Comparison of ENCODE assay signal across 8 mouse cellular contexts in genomic region chr11:119215038-119215904, GRCm38 (mm10). TPM values are rescaled to one million over a fixed set of nuclear protein-coding genes. Genes with fewer than 3 reads are reported as not detected.
DNase-seq lines count a peak whose midpoint lies in the region; ATAC-seq and TF ChIP-seq lines count a peak whose summit lies in the region.

No protein-coding gene starts in this region.

- H3K4me3 ChIP-seq in thymus, adult 2 months (ENCODE audit: control insufficient read depth, insufficient read depth, low read length), result peak overlapping the region; percentile 22
- peak overlapping the region; percentile 38 for H3K4me3 ChIP-seq in intestine, embryonic 16.5 days (ENCODE audit: low read length)
- H3K4me3 ChIP-seq in liver, embryonic 14.5 days (ENCODE audit: insufficient read depth in 1 of 2, low read depth in 2 of 2, low read length in 2 of 2), result 0 out of 4 replicates have a peak overlapping the region, but pooled peaks of 1 of the 2 experiments have one; percentile 21

- no peak for TF ChIP-seq EP300 in liver, embryonic 14.5 days (IDR thresholded peaks at IDR 0.05; ENCODE audit: low read depth)

- no peak for DNase-seq in thymus, adult 2 months
- no peak for DNase-seq in thymus, postnatal 14 days
- peak; percentile 61 to 64 for DNase-seq in cerebellum, postnatal 36 days
- DNase-seq in heart, adult 11 months, result peak; percentile 98
- DNase-seq in liver, embryonic 14.5 days (ENCODE audit: low read depth in 3 of 3, low spot score in 3 of 3), result peak in 1 of 3 experiments; percentile 37
- peak; percentile 55 for DNase-seq in neural tube, embryonic 10.5 days (ENCODE audit: extremely low spot score, low spot score)
- no peak for DNase-seq in spleen, adult 12 weeks (ENCODE audit: low spot score)

- peak; percentile 90 for ATAC-seq in intestine, embryonic 16.5 days
- peak; percentile 77 for ATAC-seq in liver, embryonic 14.5 days (ENCODE audit: insufficient read depth)

- no peak for TF ChIP-seq POLR2A in thymus, adult 2 months (IDR thresholded peaks at IDR 0.05; ENCODE audit: control insufficient read depth, extremely low read depth, insufficient read depth, low read length, poor library complexity)

- no peaks in the 10 kb centered on the region for H3K36me3 ChIP-seq in thymus, adult 2 months (ENCODE audit: control insufficient read depth, insufficient read depth, low read length)
- H3K36me3 ChIP-seq in intestine, embryonic 16.5 days (ENCODE audit: control insufficient read depth, insufficient read depth, low read length), result no peaks in the 10 kb centered on the region
- H3K36me3 ChIP-seq in liver, embryonic 14.5 days (replicated peaks; ENCODE audit: control insufficient read depth, insufficient read depth, low read depth), result no peaks in the 10 kb centered on the region

- 6% methylated on average over 18 of the region's 18 CpGs for WGBS in thymus, adult 2 months
- WGBS in intestine, embryonic 16.5 days, result 3% methylated on average over 18 of the region's 18 CpGs
- WGBS in liver, embryonic 14.5 days (ENCODE audit: insufficient replicate concordance), result 8% methylated on average over 18 of the region's 18 CpGs

- H3K27ac ChIP-seq in thymus, adult 2 months (ENCODE audit: control insufficient read depth, insufficient read depth, low read length), result no peak overlapping the region
- H3K27ac ChIP-seq in intestine, embryonic 16.5 days (ENCODE audit: low read length), result peak overlapping the region; percentile 92
- H3K27ac ChIP-seq in liver, embryonic 14.5 days, result peak overlapping the region; percentile 46

- peak overlapping the region; percentile 61 for H3K9ac ChIP-seq in intestine, embryonic 16.5 days (ENCODE audit: low read depth, low read length)
- H3K9ac ChIP-seq in liver, embryonic 14.5 days (replicated peaks), result peak overlapping the region; percentile 20; the same call in 1 of the 2 replicates

- no peaks in the 10 kb centered on the region for H3K27me3 ChIP-seq in thymus, adult 2 months (ENCODE audit: control insufficient read depth, insufficient read depth, low read length)
- H3K27me3 ChIP-seq in intestine, embryonic 16.5 days (replicated peaks; ENCODE audit: control insufficient read depth, insufficient read depth, low read length), result no peaks in the 10 kb centered on the region
- H3K27me3 ChIP-seq in liver, embryonic 14.5 days (ENCODE audit: control insufficient read depth, insufficient read depth, low read length), result no peaks in the 10 kb centered on the region

- H3K4me2 ChIP-seq in intestine, embryonic 16.5 days (ENCODE audit: low read depth, low read length), result peak overlapping the region; percentile 80
- peak overlapping the region; percentile 60 for H3K4me2 ChIP-seq in liver, embryonic 14.5 days (ENCODE audit: low read depth)

- TF ChIP-seq CTCF in thymus, adult 2 months (IDR thresholded peaks at IDR 0.05; ENCODE audit: borderline replicate concordance, control insufficient read depth, extremely low read depth, insufficient read depth, low read length, poor library complexity), result no peak
- TF ChIP-seq CTCF in liver, embryonic 14.5 days (IDR thresholded peaks at IDR 0.05; ENCODE audit: low read depth), result peak; percentile 36

- H3K9me3 ChIP-seq in intestine, embryonic 16.5 days (ENCODE audit: control insufficient read depth, low read length), result no peaks in the 10 kb centered on the region
- no peaks in the 10 kb centered on the region for H3K9me3 ChIP-seq in liver, embryonic 14.5 days (ENCODE audit: control insufficient read depth, low read length)

- H3K4me1 ChIP-seq in thymus, adult 2 months (replicated peaks; ENCODE audit: control insufficient read depth, insufficient read depth, low read length), result peaks cover 18% of the 10 kb centered on the region
- H3K4me1 ChIP-seq in intestine, embryonic 16.5 days (ENCODE audit: control insufficient read depth, insufficient read depth, low read length), result peaks cover 72% of the 10 kb centered on the region
- peaks cover 4 to 18% of the 10 kb centered on the region in 2 experiments; a peak in 3 of 4 replicates for H3K4me1 ChIP-seq in liver, embryonic 14.5 days (replicated peaks; ENCODE audit: control insufficient read depth in 2 of 2, insufficient read depth in 2 of 2, low read length in 1 of 2)

RNA-seq across cellular contexts. Expression of gene Tbc1d16, which starts 13.0 kb away (rescaled TPM):
- 10.8 and 12.0 TPM in 2 replicates for polyA plus RNA-seq in thymus, adult 2 months (2012; rRNA removed)
- 11.0 and 12.7 TPM in 2 replicates for polyA plus RNA-seq in intestine, embryonic 16.5 days (2015; fragmentation: Nextera tagmentation; extraction: Ambion mirVana)
- 0.92 and 1.0 TPM in 2 replicates for polyA plus RNA-seq in liver, embryonic 14.5 days (2012; rRNA removed)
- 0.58 and 0.76 TPM in 2 replicates for polyA plus RNA-seq in liver, embryonic 14.5 days (2014; fragmentation: Nextera tagmentation; extraction: Ambion mirVana)

RNA-seq across cellular contexts. Expression of gene Ccdc40, which starts 13.1 kb away (rescaled TPM):
- 1.8 and 2.5 TPM in 2 replicates for polyA plus RNA-seq in thymus, adult 2 months (2012; rRNA removed)
- 1.4 and 2.8 TPM in 2 replicates for polyA plus RNA-seq in intestine, embryonic 16.5 days (2015; fragmentation: Nextera tagmentation; extraction: Ambion mirVana)
- polyA plus RNA-seq in liver, embryonic 14.5 days (2012; rRNA removed), result 0.42 and 0.59 TPM in 2 replicates
- polyA plus RNA-seq in liver, embryonic 14.5 days (2014; fragmentation: Nextera tagmentation; extraction: Ambion mirVana), result 0.29 and 0.42 TPM in 2 replicates

RNA-seq across cellular contexts. Expression of gene Gaa, which starts 52.4 kb away (rescaled TPM):
- polyA plus RNA-seq in thymus, adult 2 months (2012; rRNA removed), result 80.0 and 94.8 TPM in 2 replicates
- 90.5 and 99.0 TPM in 2 replicates for polyA plus RNA-seq in intestine, embryonic 16.5 days (2015; fragmentation: Nextera tagmentation; extraction: Ambion mirVana)
- polyA plus RNA-seq in liver, embryonic 14.5 days (2012; rRNA removed), result 14.7 and 18.8 TPM in 2 replicates
- 11.8 and 14.7 TPM in 2 replicates for polyA plus RNA-seq in liver, embryonic 14.5 days (2014; fragmentation: Nextera tagmentation; extraction: Ambion mirVana)

Comparison
In these comparisons a context has a peak if more than half of its experiments do, and no peak if none do; other contexts are left out.
1. DNase-seq: peak in cerebellum, postnatal 36 days (2 of 2), heart, adult 11 months (single experiment) and neural tube, embryonic 10.5 days (single experiment); none in thymus, adult 2 months (single experiment), thymus, postnatal 14 days (single experiment) and spleen, adult 12 weeks (single experiment).